Mouse (Mus musculus): Measurements from ENCODE around the gene 4933424G06Rik. TPM values are rescaled to one million over a fixed set of nuclear protein-coding genes. Genes with fewer than 3 reads are reported as not detected.
A peak's percentile ranks its signal among the peaks of the same experiment; 100 is the strongest.

Gene 4933424G06Rik
- total RNA-seq, 4 experiments from 2014 or later, result not detected

DNA sequence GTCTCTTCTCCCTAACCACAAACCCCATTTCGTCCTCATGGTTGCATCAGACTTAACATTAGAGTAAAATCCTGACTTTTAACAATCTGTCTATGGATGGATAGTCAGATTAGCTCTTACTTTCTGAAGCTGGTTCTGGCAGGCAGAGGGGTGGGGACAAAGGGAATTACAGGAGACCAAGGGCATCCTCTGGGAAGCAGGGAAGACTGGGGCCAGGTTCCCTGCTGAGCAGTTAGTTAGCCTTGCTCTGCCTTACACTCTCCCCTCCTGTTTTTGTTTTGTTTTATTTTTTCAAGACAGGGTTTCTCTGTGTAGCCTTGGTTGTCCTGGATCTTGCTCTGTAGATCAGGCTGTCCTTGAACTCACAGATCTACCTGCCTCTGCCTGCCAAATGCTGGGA is 60.0 kb downstream of the 4933424G06Rik start:
- no peak for DNase-seq

DNA sequence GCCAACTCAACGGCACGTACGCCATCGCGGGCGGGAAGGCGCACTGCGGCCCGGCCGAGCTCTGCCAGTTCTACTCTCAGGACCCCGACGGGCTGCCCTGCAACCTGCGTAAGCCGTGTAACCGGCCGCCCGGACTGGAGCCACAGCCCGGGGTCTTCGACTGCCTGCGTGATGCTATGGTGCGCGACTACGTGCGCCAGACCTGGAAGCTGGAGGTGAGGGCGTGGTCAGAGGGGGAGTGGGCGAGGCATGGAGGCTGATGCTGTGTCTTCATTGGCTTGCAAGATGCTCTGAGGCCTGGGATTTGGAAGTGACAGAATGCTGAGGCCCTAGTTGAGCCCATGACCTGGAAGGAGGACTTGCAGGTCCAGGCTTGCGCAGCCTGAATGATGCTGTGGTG is 61.0 kb downstream of the 4933424G06Rik start:
- no peak for DNase-seq

DNA sequence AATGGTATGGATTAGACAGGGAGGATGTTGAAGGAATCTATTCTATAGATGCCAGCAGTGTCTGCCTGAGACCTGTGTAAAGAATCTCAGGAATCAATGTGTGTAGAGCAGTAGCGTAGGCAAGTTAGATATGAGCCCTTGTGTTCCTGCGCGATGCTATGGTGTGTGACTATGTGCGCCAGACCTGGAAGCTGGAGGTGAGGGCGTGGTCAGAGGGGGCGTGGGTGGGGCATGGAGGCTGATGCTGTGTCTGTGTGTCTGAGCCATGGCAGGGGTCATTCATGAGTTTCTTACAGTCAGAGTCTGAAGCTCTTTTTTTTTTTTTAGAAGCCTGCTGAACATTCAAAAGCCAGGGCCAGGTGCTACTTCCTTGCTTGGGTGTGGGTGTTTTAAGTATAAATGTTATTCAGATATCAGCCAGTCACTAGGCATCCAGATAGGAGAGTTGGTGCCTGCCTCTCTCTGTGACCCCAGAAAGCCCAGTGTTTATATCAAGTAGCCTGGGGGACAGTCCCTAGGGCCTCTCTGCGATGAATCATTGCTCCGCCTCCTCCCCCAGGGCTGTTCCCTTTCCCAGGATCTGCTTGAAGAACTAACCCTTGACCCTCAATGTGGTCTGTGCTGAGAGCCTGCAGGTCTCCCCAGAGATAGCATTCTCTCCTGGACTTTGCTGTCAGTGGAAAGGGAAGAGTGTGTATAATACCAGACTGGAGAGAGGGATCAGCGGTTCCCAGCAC is 62.4 kb downstream of the 4933424G06Rik start:
- DNase-seq, result no peak

DNA sequence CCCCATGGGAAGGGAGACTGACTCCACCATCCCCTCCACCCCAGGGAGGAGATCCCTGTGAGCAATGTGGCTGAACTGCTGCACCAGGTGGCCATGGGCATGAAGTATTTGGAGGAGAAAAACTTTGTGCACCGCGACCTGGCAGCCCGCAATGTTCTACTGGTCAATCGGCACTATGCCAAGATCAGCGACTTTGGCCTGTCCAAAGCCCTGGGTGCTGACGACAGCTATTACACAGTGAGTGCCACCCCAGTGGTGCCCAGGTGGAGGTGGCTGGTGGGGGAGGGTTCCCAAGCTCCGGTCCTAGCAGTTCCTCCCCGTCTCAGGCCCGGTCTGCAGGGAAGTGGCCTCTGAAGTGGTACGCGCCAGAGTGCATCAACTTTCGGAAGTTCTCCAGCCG is 70.8 kb downstream of the 4933424G06Rik start:
- DNase-seq, result no peak

DNA sequence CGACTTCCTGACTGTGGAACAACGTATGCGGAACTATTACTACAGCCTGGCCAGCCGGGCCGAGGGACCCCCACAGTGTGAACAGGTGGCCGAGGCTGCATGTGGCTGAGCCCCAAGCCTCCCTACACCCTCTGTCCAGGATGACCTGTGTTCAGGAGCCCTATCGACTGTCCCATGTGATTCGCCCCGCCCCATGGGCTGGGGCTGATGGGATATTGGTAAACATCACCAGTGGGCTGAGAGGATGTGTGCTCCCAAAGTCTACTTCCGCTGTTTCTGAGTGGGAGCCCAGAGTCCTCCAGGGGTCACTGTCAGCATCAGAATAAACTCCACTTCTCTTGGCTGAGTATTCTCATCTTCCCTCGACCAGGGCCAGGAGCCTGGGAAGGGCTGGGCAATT is 72.5 kb downstream of the 4933424G06Rik start:
- DNase-seq, result no peak

DNA sequence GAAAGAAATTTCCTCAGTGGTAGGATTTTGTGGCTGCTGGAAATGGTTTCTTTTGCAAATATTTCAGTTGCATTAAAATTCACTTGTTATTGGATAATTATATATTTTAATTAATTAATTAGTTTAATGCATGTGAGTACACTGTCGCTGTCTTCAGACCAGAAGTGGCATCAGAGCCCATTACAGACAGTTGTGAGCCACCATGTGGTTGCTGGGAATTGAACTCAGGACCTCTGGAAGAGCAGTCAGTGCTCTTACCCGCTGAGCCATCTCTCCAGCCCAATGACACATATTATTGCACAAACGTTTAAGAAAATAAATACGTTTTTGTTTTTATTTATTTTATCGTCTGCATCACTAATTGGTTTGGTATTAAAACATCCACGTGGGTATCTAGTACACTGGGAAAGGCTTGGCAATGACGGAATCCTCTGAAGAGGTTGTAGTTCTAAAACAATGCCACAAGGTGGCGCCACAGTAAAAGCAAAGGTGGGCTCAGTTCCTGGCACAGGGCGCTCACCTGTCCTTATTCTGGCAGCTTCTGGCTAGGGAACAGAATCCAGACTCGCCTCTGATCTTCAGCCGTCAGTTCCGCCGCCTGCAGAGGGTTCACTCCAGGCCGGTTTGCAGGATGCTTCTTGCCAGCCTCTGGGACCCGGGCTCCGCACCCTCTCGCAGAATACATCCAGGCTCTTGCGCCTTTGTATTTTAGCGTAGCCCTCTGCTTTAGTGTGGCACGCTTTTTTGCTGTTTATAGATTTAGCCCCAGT is 74.6 kb downstream of the 4933424G06Rik start:
- DNase-seq, result peak; percentile 47

DNA sequence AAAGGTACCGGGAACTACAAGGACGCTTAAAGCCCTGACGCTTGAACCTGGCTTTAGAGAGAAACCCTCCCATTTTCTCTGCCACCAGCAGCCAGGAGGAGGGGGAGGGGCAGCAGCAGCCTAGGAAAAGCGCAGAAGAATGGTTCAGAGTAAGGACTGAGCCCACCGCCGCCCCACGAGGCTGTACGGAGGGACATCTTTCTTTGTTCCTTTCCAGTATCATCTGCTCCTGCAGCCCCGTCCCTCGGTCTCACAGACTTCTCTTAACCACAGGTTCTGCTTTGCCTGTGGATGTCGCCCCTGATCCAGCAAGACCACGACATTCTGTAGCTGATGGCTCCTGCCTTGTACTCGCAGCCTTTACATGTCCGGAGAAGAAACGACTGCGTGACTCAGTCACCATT is 75.3 kb downstream of the 4933424G06Rik start:
- DNase-seq, result no peak

DNA sequence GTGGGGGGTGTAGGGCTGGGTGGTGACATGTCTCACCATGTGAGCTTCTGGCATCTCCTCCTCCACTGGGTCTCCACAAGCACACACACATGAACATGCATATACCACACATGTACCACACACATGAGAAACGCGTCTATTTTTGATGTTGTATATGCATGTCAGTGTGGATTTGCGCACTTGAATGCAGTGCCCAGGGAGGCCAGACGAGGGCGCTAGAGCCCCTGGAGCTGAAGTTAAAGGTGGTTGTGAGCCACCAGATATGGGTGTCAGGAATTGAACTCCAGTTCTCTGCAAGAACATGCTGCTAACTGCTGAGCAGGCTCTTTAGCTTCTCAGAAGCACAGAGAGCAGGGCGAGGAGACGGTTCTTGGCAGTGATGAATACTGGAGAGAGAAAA is 76.4 kb downstream of the 4933424G06Rik start:
- DNase-seq, result no peak

DNA sequence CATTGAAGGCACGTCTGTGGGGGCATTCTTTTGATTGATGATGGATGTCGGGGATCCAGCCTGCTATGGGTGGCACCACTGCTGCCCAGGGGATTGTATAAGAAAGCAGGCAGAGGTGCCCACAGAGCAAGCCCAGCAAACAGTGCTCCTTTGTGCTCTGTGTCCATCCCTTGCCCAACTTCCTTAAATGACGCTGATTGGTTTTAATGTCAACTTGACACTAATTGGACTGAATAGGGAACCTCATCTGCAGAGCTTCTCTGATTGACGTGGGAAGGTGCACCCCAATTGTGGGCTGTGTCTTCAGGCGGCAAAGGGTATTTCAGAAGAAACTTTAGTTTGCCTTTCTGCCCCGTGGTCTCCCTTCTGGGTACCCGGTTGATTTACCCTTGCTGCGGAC is 79.5 kb downstream of the 4933424G06Rik start:
- DNase-seq, result no peak

DNA sequence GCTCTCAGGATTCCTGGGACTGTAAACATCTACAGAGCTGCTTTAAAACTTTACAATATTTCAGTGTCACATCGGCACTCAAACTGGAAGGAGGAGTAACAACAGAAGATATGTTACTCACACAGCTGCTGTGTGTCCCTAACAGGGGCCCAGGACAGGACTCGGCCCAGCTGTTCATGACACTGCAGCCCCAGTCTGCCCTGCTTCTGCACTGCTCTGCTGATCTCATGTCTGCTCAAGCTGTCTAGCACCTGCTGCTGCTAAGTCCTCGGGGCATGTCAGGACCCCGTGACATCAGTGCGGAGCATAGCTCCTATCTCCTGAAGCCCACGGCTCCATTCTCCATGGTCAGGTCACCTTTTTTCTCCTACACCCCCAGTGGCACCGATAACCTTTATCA is 86.8 kb downstream of the 4933424G06Rik start:
- DNase-seq, result no peak

DNA sequence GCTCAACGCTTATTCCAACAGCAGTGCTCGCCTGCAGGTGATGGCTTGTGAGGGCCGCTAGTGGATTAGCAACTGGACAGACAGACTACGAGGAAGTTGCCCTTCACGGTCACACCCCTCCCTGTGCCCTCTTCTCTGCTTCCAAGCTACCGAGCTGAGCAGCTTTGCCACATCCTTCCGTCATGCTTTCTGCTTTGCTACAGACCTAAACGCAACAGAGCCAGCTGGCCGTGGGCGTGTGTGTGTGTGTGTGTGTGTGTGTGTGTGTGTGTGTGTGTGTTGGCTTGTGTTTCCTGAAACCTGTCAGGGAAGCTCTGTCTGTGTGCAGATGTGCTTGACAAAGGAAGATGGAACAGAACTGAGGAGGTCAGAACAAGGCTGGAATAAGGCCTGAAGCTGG is 87.5 kb downstream of the 4933424G06Rik start:
- no peak for DNase-seq

DNA sequence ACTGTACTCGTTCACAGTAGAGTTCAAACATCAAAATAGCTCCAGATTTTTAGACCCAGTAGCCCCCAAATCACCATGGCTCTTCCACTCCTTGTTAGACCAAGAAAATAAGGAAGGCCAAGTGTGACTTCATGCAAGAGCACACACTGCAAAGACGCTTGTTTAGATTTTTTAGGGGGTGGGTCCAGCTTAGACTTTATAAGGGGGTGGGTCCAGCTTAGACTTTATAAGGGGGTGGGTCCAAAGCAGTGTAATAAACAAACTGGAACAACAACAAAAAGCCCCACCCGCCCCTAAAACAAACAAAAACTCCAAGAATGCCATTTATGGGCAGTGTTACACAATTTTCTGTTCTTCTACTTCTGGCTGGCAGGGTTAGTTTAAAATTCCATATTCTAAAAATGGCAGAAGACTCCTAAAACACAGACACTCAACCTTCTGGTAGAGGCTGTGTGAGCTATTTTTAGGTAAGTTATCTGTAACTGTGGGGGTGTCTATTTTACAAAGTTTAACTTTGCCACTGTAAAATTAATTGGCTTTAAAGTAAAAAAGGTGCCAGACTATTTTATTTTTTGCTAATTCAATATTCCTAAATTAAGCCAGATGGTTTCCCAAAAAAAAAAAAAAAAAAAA is 90.5 kb downstream of the 4933424G06Rik start:
- no peak for DNase-seq

DNA sequence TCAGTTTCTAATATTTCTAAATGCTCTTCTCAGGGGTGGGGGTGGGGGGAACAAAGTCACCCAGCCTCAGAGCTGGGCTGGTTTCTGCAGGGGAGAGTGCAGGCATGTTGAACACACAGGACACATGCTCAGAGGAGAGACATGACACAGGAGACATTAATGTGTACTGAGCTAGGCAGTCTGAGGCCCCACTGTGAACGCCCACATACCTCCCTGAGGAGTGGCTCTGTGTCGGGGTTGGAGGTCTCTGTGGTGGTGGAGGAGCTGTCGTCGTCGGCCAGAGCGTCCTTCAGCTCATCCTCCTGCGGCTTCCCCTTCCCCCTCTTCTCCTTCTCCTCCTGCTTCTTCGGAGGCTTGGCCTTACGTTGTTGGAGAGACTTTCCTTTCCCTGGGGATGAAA is 94.3 kb downstream of the 4933424G06Rik start:
- no peak for DNase-seq

DNA sequence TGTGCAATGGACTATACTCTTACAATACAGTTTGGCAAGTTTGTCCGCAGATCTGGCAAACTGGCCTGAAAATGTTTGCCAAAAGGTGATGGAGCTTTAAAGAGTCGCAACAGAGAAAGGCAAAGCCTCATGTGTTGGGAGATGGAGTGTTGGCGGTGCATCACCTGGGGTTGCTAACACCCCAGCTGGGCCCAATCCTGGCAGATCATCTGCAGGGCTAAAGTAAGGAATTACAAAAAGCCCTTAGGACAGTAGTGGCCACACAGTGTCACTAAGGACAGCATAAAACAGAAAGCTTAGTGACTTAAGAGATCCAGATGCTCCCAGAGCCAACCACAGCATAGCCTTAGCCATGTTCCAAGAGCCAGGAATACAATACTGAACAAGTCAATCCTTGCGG is 94.9 kb downstream of the 4933424G06Rik start:
- no peak for DNase-seq

DNA sequence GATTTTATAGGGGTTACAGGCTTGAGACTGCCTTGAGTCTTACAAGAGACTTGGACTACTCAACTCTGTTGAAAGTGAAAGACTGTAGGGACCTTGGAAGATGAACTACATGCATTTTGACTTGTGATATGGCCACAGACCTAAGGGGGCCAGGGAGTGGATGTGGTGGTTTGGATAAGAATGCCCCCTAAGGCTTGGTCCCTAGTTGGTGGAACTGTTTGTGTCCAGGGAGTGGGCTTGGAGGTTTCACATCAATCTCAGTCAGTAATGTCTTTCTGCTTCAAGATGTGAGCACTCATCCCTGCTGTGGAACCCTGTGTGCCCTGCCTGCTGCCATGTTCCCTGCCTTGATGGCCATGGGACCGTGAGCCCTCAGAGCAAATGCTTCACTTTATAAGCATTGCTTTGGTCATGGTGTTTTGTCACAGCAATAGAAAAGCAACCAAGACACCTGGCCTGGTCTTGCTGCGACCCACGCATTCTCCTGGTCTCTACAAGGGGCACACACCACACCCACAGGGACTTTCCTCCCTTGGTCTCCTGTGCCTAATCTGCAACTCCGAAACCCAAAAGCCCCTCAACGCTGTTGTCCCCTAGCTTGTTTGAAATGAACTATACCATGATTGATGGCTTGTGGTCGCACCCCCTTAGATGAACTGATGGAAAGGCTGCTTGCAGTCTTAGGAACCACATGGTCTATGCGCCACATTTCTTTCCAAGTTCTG is 96.4 kb downstream of the 4933424G06Rik start:
- DNase-seq, result no peak

DNA sequence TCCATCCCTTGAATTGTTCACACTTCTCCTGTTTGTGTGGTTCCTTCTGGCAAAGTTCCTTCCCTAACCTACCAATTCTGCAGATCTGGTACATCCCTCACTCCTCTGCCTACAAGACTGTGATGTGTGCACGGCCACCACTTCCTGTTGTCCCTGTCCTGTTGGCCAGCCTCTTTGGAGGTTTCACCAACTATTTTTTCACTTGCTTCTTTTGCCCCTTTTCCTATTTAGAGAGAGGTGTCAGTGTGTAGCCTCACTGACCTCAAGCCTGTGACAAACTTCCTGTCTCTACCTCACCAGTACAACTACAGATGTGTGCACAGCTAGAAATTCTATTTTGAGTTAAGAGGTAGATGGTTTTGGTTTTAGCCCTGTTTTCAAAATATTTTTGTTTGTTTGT is 97.1 kb downstream of the 4933424G06Rik start:
- no peak for DNase-seq

Small RNAs within 50 kb of the gene (microRNA-seq; reads per million reads assigned to microRNA genes)
- 0 reads per million in 2 experiments for gene Gm24133

Other genes with a start within 250 kb of the 4933424G06Rik start
- gene Cnnm4, start 238.5 kb upstream of the 4933424G06Rik start, total RNA-seq (2022), result 1 to 10 TPM; 4.1 to 6.2 (median 5.1) TPM
- gene Cnnm3, start 198.3 kb upstream of the 4933424G06Rik start, total RNA-seq (2022), result 10 to 100 TPM; 41.4 to 45.3 (median 42.6) TPM
- 10 to 100 TPM in 2 of 4 experiments, 1 to 10 TPM in 2; 6.8 to 18.1 (median 11.3) TPM for gene Ankrd23, start 173.3 kb upstream of the 4933424G06Rik start, total RNA-seq (2022)
- not detected for gene Gm42417, start 170.7 kb upstream of the 4933424G06Rik start, total RNA-seq (2022)
- gene Ankrd39, start 162.7 kb upstream of the 4933424G06Rik start, total RNA-seq (2022), result 10 to 100 TPM; 15.4 to 26.8 (median 18.7) TPM
- gene Sema4c, start 151.8 kb upstream of the 4933424G06Rik start, total RNA-seq (2022), result 10 to 100 TPM; 16.6 to 28.0 (median 23.4) TPM
- gene Fam178b, start 27.0 kb upstream of the 4933424G06Rik start, total RNA-seq (2022), result 1 to 10 TPM in 1 of 4 experiments, under 1 TPM in 2, not detected in 1; 0.52 to 1.4 (median 0.59) TPM
- 100 to 1,000 TPM; 436 to 646 (median 493) TPM for gene Cox5b, start 18.7 kb upstream of the 4933424G06Rik start, total RNA-seq (2022)
- gene Actr1b, start 4.3 kb downstream of the 4933424G06Rik start, total RNA-seq (2022), result 100 to 1,000 TPM; 136 to 162 (median 142) TPM
- gene Zap70, start 51.6 kb downstream of the 4933424G06Rik start, total RNA-seq (2022), result under 1 TPM; 0.22 to 0.77 (median 0.55) TPM
- gene Tmem131, start 233.5 kb downstream of the 4933424G06Rik start, total RNA-seq (2022), result 10 to 100 TPM; 38.4 to 51.7 (median 48.2) TPM

Measured in adrenal gland, adult 8-10 months (tissue).